ENCODE assay signal across 29 mouse cellular contexts in genomic region chr6:35804041-35804440, GRCm38 (mm10).
DNase-seq lines count a peak whose midpoint lies in the region; ATAC-seq lines count a peak whose summit lies in the region.
"Had no signal": no experiment of that assay in that cellular context is flagged by ENCODE, and none has a peak within 500 bp of the region (broad histone marks: within the 10 kb centered on the region; RNA-seq: fewer than 3 reads in every experiment).

No protein-coding gene starts in this region.

- H3K4me1 ChIP-seq in midbrain, embryonic 14.5 days (ENCODE audit: control insufficient read depth, insufficient read depth, low read length): no peaks in the 10 kb centered on the region
- no peaks in the 10 kb centered on the region for H3K4me1 ChIP-seq in midbrain, embryonic 15.5 days
- H3K4me1 ChIP-seq in embryonic facial prominence, embryonic 14.5 days (ENCODE audit: control insufficient read depth, insufficient read depth, low read length): no peaks in the 10 kb centered on the region
- peaks cover 9% of the 10 kb centered on the region; the same call in 1 of the 2 replicates for H3K4me1 ChIP-seq in limb, embryonic 12.5 days (replicated peaks)
- H3K4me1 ChIP-seq: forebrain, embryonic 13.5 days; heart, embryonic 12.5 days; hindbrain, embryonic 15.5 days; liver, embryonic 15.5 days; lung, embryonic 15.5 days; midbrain, embryonic 12.5 days had no signal

- ATAC-seq in midbrain, embryonic 14.5 days (ENCODE audit: low FRiP score, low TSS enrichment): no peak
- ATAC-seq in midbrain, embryonic 15.5 days (replicated peaks): no peak
- ATAC-seq in embryonic facial prominence, embryonic 14.5 days (ENCODE audit: low read depth): 0 out of 2 replicates have a peak, but pooled peaks have one; percentile 33
- ATAC-seq in limb, embryonic 12.5 days (ENCODE audit: insufficient number of reproducible peaks, insufficient read depth, low FRiP score, low TSS enrichment, low read depth): peak; percentile 47; the same call in 1 of the 2 replicates
- ATAC-seq: forebrain, embryonic 13.5 days; Patski had no signal

- H3K9ac ChIP-seq in midbrain, embryonic 14.5 days (replicated peaks; ENCODE audit: low read length): no peak overlapping the region
- H3K9ac ChIP-seq in midbrain, embryonic 15.5 days: no peak overlapping the region
- H3K9ac ChIP-seq in embryonic facial prominence, embryonic 14.5 days (ENCODE audit: low read depth, low read length): no peak overlapping the region
- H3K9ac ChIP-seq in limb, embryonic 12.5 days (replicated peaks): no peak overlapping the region
- H3K9ac ChIP-seq: forebrain, embryonic 13.5 days; heart, embryonic 12.5 days; hindbrain, embryonic 15.5 days; liver, embryonic 15.5 days; lung, embryonic 15.5 days; midbrain, embryonic 12.5 days had no signal

- no peak overlapping the region for H3K27ac ChIP-seq in midbrain, embryonic 14.5 days (replicated peaks; ENCODE audit: low read depth, low read length)
- no peak overlapping the region for H3K27ac ChIP-seq in midbrain, embryonic 15.5 days
- H3K27ac ChIP-seq in embryonic facial prominence, embryonic 14.5 days (replicated peaks; ENCODE audit: low read depth, low read length): no peak overlapping the region
- H3K27ac ChIP-seq in limb, embryonic 12.5 days: peak overlapping the region; percentile 62
- H3K27ac ChIP-seq: forebrain, embryonic 13.5 days; hindbrain, embryonic 15.5 days; layer of hippocampus, adult 2 months; left cerebral cortex, adult 2 months; liver, embryonic 15.5 days; lung, embryonic 15.5 days; midbrain, embryonic 12.5 days; stomach, postnatal 0 days had no signal

- no peaks in the 10 kb centered on the region for H3K27me3 ChIP-seq in midbrain, embryonic 14.5 days (ENCODE audit: control insufficient read depth, insufficient read depth, low read length)
- no peaks in the 10 kb centered on the region for H3K27me3 ChIP-seq in midbrain, embryonic 15.5 days (replicated peaks)
- no peaks in the 10 kb centered on the region for H3K27me3 ChIP-seq in embryonic facial prominence, embryonic 14.5 days (replicated peaks; ENCODE audit: control insufficient read depth, insufficient read depth, low read length)
- no peaks in the 10 kb centered on the region for H3K27me3 ChIP-seq in limb, embryonic 12.5 days
- H3K27me3 ChIP-seq: forebrain, embryonic 13.5 days; heart, embryonic 12.5 days; hindbrain, embryonic 15.5 days; liver, embryonic 15.5 days; lung, embryonic 15.5 days; midbrain, embryonic 12.5 days; Patski had no signal

- DNase-seq in midbrain, embryonic 14.5 days: peak; percentile 24
- peak; percentile 56 for DNase-seq in embryonic facial prominence, embryonic 14.5 days (ENCODE audit: low spot score)
- DNase-seq in T-cell, adult 2 months (ENCODE audit: low spot score): no peak
- DNase-seq in thymus, postnatal 36 days: no peak
- DNase-seq in ovary, postnatal 36 days (ENCODE audit: low spot score): no peak
- DNase-seq: adrenal gland, postnatal 25 days; cerebellum, adult 2 months; cerebellum, postnatal 14 days; gastrocnemius, postnatal 36 days; heart, adult 18-20 months; kidney, adult 18-20 months; kidney, postnatal 36 days; lung, postnatal 36 days; right cerebral cortex, adult 18-20 months; right cerebral cortex, postnatal 4 days; thymus, adult 18-20 months; thymus, postnatal 25 days had no signal

- H3K9me3 ChIP-seq in midbrain, embryonic 14.5 days (ENCODE audit: control insufficient read depth, low read length): no peaks in the 10 kb centered on the region
- no peaks in the 10 kb centered on the region for H3K9me3 ChIP-seq in midbrain, embryonic 15.5 days
- no peaks in the 10 kb centered on the region for H3K9me3 ChIP-seq in embryonic facial prominence, embryonic 14.5 days (ENCODE audit: control insufficient read depth, low read length)
- no peaks in the 10 kb centered on the region for H3K9me3 ChIP-seq in limb, embryonic 12.5 days
- H3K9me3 ChIP-seq: forebrain, embryonic 13.5 days; heart, embryonic 12.5 days; hindbrain, embryonic 15.5 days; liver, embryonic 15.5 days; lung, embryonic 15.5 days; midbrain, embryonic 12.5 days had no signal

- no peak overlapping the region for H3K4me3 ChIP-seq in midbrain, embryonic 14.5 days (replicated peaks; ENCODE audit: low read depth, low read length)
- no peak overlapping the region for H3K4me3 ChIP-seq in midbrain, embryonic 15.5 days
- H3K4me3 ChIP-seq in embryonic facial prominence, embryonic 14.5 days (ENCODE audit: low read depth, low read length): no peak overlapping the region
- no peak overlapping the region for H3K4me3 ChIP-seq in limb, embryonic 12.5 days (replicated peaks)
- H3K4me3 ChIP-seq: forebrain, embryonic 13.5 days; heart, embryonic 12.5 days; hindbrain, embryonic 15.5 days; layer of hippocampus, adult 2 months; left cerebral cortex, adult 2 months; liver, embryonic 15.5 days; lung, embryonic 15.5 days; midbrain, embryonic 12.5 days had no signal

- WGBS in midbrain, embryonic 14.5 days: 87% methylated on average over 3 of the region's 3 CpGs
- 76% methylated on average over 3 of the region's 3 CpGs for WGBS in midbrain, embryonic 15.5 days
- 35% methylated on average over 3 of the region's 3 CpGs for WGBS in embryonic facial prominence, embryonic 14.5 days
- WGBS in limb, embryonic 12.5 days: 38% methylated on average over 3 of the region's 3 CpGs

- H3K36me3 ChIP-seq in midbrain, embryonic 14.5 days (ENCODE audit: control insufficient read depth, insufficient read depth, low read length): no peaks in the 10 kb centered on the region
- no peaks in the 10 kb centered on the region for H3K36me3 ChIP-seq in midbrain, embryonic 15.5 days (replicated peaks)
- H3K36me3 ChIP-seq in embryonic facial prominence, embryonic 14.5 days (ENCODE audit: control insufficient read depth, insufficient read depth, low read length): no peaks in the 10 kb centered on the region
- no peaks in the 10 kb centered on the region for H3K36me3 ChIP-seq in limb, embryonic 12.5 days
- H3K36me3 ChIP-seq: heart, embryonic 12.5 days; hindbrain, embryonic 15.5 days; liver, embryonic 15.5 days; lung, embryonic 15.5 days; midbrain, embryonic 12.5 days had no signal

- no peak overlapping the region for H3K4me2 ChIP-seq in midbrain, embryonic 14.5 days (ENCODE audit: low read length)
- H3K4me2 ChIP-seq in midbrain, embryonic 15.5 days: no peak overlapping the region
- H3K4me2 ChIP-seq in embryonic facial prominence, embryonic 14.5 days (ENCODE audit: low read depth, low read length): no peak overlapping the region
- no peak overlapping the region for H3K4me2 ChIP-seq in limb, embryonic 12.5 days
- H3K4me2 ChIP-seq: forebrain, embryonic 13.5 days; heart, embryonic 12.5 days; hindbrain, embryonic 15.5 days; liver, embryonic 15.5 days; lung, embryonic 15.5 days; midbrain, embryonic 12.5 days had no signal

Comparison
In these comparisons a context has a peak if more than half of its experiments do, and no peak if none do; other contexts are left out.
1. ATAC-seq: peak in embryonic facial prominence, embryonic 14.5 days (single experiment) and limb, embryonic 12.5 days (single experiment); none in midbrain, embryonic 14.5 days (single experiment) and midbrain, embryonic 15.5 days (single experiment).
2. DNase-seq: peak in midbrain, embryonic 14.5 days (single experiment) and embryonic facial prominence, embryonic 14.5 days (single experiment); none in T-cell, adult 2 months (single experiment), thymus, postnatal 36 days (0 of 2) and ovary, postnatal 36 days (single experiment).